Mouse (Mus musculus) embryonic fibroblast, embryonic 13.5 days (primary cell): ENCODE measurements around the gene Ninj2.

ENCODE experiments used
- CTCF ChIP-seq: IDR thresholded peaks from 2 replicates; pipeline ENCODE4 v1.5.1; 2011; ENCODE audit warnings: mild to moderate bottlenecking, control low read depth, low read length, moderate library complexity, borderline replicate concordance; ENCODE audit not compliant: insufficient read depth
- POLR2A ChIP-seq: IDR thresholded peaks from 2 replicates; pipeline ENCODE4 v1.6.1; 2011; ENCODE audit warnings: low read depth, mild to moderate bottlenecking, control low read depth, low read length, moderate library complexity

- TF ChIP-seq CTCF (no peak), POLR2A (no peak)
Observed at GRCm38 (mm10) chr6:120154526-120155309, 61.6 kb downstream of the Ninj2 start.
